ENCODE assay signal across 22 mouse cellular contexts in genomic region chr9:40224289-40224688, GRCm38 (mm10). TPM values are rescaled to one million over a fixed set of nuclear protein-coding genes. Genes with fewer than 3 reads are reported as not detected.
A peak's percentile ranks its signal among the peaks of the same experiment; 100 is the strongest.
DNase-seq lines count a peak whose midpoint lies in the region; ATAC-seq and TF ChIP-seq lines count a peak whose summit lies in the region.
"Had no signal": no experiment of that assay in that cellular context is flagged by ENCODE, and none has a peak within 500 bp of the region (broad histone marks: within the 10 kb centered on the region; RNA-seq: fewer than 3 reads in every experiment).

No protein-coding gene starts in this region.

- TF ChIP-seq CTCF in left cerebral cortex, adult 2 months (IDR thresholded peaks at IDR 0.05) = peak; percentile 67

- no peaks in the 10 kb centered on the region for H3K36me3 ChIP-seq in heart, embryonic 11.5 days (ENCODE audit: control insufficient read depth, insufficient read depth, low read length)
- H3K36me3 ChIP-seq: forebrain, embryonic 12.5 days; liver, embryonic 13.5 days; neural tube, embryonic 15.5 days had no signal

- no peak overlapping the region for H3K9ac ChIP-seq in heart, embryonic 11.5 days (ENCODE audit: low read depth, low read length)
- H3K9ac ChIP-seq: forebrain, embryonic 12.5 days; liver, embryonic 13.5 days; neural tube, embryonic 15.5 days had no signal

- 63% methylated on average over 4 of the region's 4 CpGs for WGBS in heart, embryonic 11.5 days (ENCODE audit: insufficient replicate concordance)

- DNase-seq in cerebellum, adult 9-10 months = peak; percentile 22
- no peak for DNase-seq in cerebellum, postnatal 36 days
- DNase-seq in left cerebral cortex, adult 2 months (ENCODE audit: extremely low spot score in 1 of 2, low spot score in 2 of 2) = no peak
- no peak for DNase-seq in left cerebral cortex, postnatal 36 days (ENCODE audit: low spot score in 2 of 2)
- peak; percentile 53 for DNase-seq in ES-CJ7 (ENCODE audit: low read depth, low spot score)
- peak; percentile 71 for DNase-seq in retina, embryonic 14.5 days (ENCODE audit: low spot score)
- DNase-seq: adrenal gland, adult 8-10 months; liver, embryonic 13.5 days; lung, postnatal 14 days; right cerebral cortex, postnatal 4 days; thymus, postnatal 36 days had no signal

- H3K27ac ChIP-seq in left cerebral cortex, adult 2 months = no peak overlapping the region
- H3K27ac ChIP-seq in heart, embryonic 11.5 days (ENCODE audit: low read depth, low read length) = no peak overlapping the region
- H3K27ac ChIP-seq: forebrain, embryonic 12.5 days; liver, embryonic 13.5 days; neural tube, embryonic 15.5 days had no signal

- intact Hi-C loops in left cerebral cortex, adult 2 months (cut with DNase I) = loop anchor here (10.0 kb wide), 1 partner anchor 171 kb away; no protein-coding TSS in a partner anchor
- intact Hi-C loops in left cerebral cortex, postnatal 36 days (cut with DNase I) = loop anchor here (2.0 to 5.0 kb wide), 2 partner anchors 48 to 107 kb away; no protein-coding TSS in a partner anchor

- H3K4me3 ChIP-seq in left cerebral cortex, adult 2 months = no peak overlapping the region
- H3K4me3 ChIP-seq in heart, embryonic 11.5 days (ENCODE audit: low read depth, low read length) = no peak overlapping the region
- H3K4me3 ChIP-seq: forebrain, embryonic 12.5 days; liver, embryonic 13.5 days; myocyte; neural tube, embryonic 15.5 days had no signal

- no peaks in the 10 kb centered on the region for H3K4me1 ChIP-seq in heart, embryonic 11.5 days (ENCODE audit: control insufficient read depth, insufficient read depth, low read length)
- H3K4me1 ChIP-seq: forebrain, embryonic 12.5 days; liver, embryonic 13.5 days; neural tube, embryonic 15.5 days had no signal

- no peaks in the 10 kb centered on the region for H3K9me3 ChIP-seq in heart, embryonic 11.5 days (replicated peaks; ENCODE audit: control insufficient read depth, low read length)
- H3K9me3 ChIP-seq: forebrain, embryonic 12.5 days; liver, embryonic 13.5 days; neural tube, embryonic 15.5 days had no signal

- no peak overlapping the region for H3K4me2 ChIP-seq in heart, embryonic 11.5 days
- H3K4me2 ChIP-seq: forebrain, embryonic 12.5 days; liver, embryonic 13.5 days; midbrain, embryonic 11.5 days; neural tube, embryonic 15.5 days had no signal

- no peaks in the 10 kb centered on the region for H3K27me3 ChIP-seq in heart, embryonic 11.5 days (ENCODE audit: control insufficient read depth, insufficient read depth, low read length)
- H3K27me3 ChIP-seq: forebrain, embryonic 12.5 days; liver, embryonic 13.5 days; neural tube, embryonic 15.5 days had no signal

- no peak for ATAC-seq in heart, embryonic 11.5 days (replicated peaks; ENCODE audit: insufficient number of reproducible peaks, low FRiP score, low TSS enrichment)

RNA-seq across cellular contexts. Expression of gene Zfp202, which starts 32.2 kb away (rescaled TPM):
- 1 to 10 TPM; 3.2 to 4.0 TPM for total RNA-seq in left cerebral cortex, adult 2 months (2021)
- total RNA-seq in left cerebral cortex, postnatal 36 days (2021) = 1 to 10 TPM; 2.9 to 3.1 TPM
- polyA plus RNA-seq in heart, embryonic 11.5 days (2014; fragmentation: Nextera tagmentation; extraction: Ambion mirVana) = 4.8 and 5.4 TPM in 2 replicates

RNA-seq across cellular contexts. Expression of gene Olfr986, which starts 43.6 kb away (rescaled TPM):
- under 1 TPM in 1 of 2 experiments, not detected in 1; 0.09 TPM for total RNA-seq in left cerebral cortex, adult 2 months (2021)
- total RNA-seq in left cerebral cortex, postnatal 36 days (2021) = not detected
- polyA plus RNA-seq in heart, embryonic 11.5 days (2014; fragmentation: Nextera tagmentation; extraction: Ambion mirVana) = 0.10 TPM in 1 of 2 replicates, not detected in the other
- total RNA-seq: hematopoietic stem cell, adult 5-6 weeks had no signal
- polyA plus RNA-seq: forebrain, embryonic 12.5 days; gonadal fat pad, adult 2 months; heart, embryonic 14.5 days; kidney, embryonic 14.5 days; large intestine, adult 2 months; limb, embryonic 11.5 days; liver, embryonic 13.5 days; midbrain, embryonic 11.5 days; myocyte had no signal

RNA-seq across cellular contexts. Expression of gene Scn3b, which starts 44.7 kb away (rescaled TPM):
- 100 to 1,000 TPM; 110 to 116 TPM for total RNA-seq in left cerebral cortex, adult 2 months (2021)
- 100 to 1,000 TPM; 103 to 113 TPM for total RNA-seq in left cerebral cortex, postnatal 36 days (2021)
- 0.38 and 0.44 TPM in 2 replicates for polyA plus RNA-seq in heart, embryonic 11.5 days (2014; fragmentation: Nextera tagmentation; extraction: Ambion mirVana)

Comparison
In these comparisons a context has a peak if more than half of its experiments do, and no peak if none do; other contexts are left out.
1. DNase-seq: peak in cerebellum, adult 9-10 months (single experiment), ES-CJ7 (single experiment) and retina, embryonic 14.5 days (single experiment); none in cerebellum, postnatal 36 days (0 of 2), left cerebral cortex, adult 2 months (0 of 2) and left cerebral cortex, postnatal 36 days (0 of 2).